Mouse (Mus musculus) ovary, postnatal 10 days (tissue): Measurements from ENCODE around the gene Chtop.
A peak's percentile ranks its signal among the peaks of the same experiment; 100 is the strongest.

Experiments used
- DNase-seq: peaks from one replicate; pipeline ENCODE4 v3.0.0; 2022; ENCODE audit warnings: low spot score

The Chtop gene

GRCm38 (mm10) chr3:90509747-90510123 is 437 bp upstream of the Chtop start:
- DNase-seq = no peak

- no peak for DNase-seq
Observed at GRCm38 (mm10) chr3:90508287-90508949, 880 bp downstream of the Chtop start.

- DNase-seq = no peak
Observed at GRCm38 (mm10) chr3:90506362-90506761, 2.9 kb downstream of the Chtop start.

GRCm38 (mm10) chr3:90505216-90505615 is 4.1 kb downstream of the Chtop start:
- no peak for DNase-seq

- DNase-seq = no peak
Observed at GRCm38 (mm10) chr3:90503444-90503843, 5.9 kb downstream of the Chtop start.

GRCm38 (mm10) chr3:90497597-90497996 is 11.7 kb downstream of the Chtop start:
- DNase-seq = no peak

- DNase-seq = no peak
Observed at GRCm38 (mm10) chr3:90495850-90496525, 13.3 kb downstream of the Chtop start.

- no peak for DNase-seq
Observed at GRCm38 (mm10) chr3:90493831-90494540, 15.3 kb downstream of the Chtop start.

GRCm38 (mm10) chr3:90491350-90491749 is 17.9 kb downstream of the Chtop start:
- no peak for DNase-seq

- DNase-seq = peak; percentile 88
Observed at GRCm38 (mm10) chr3:90490696-90491256, 18.5 kb downstream of the Chtop start, which contains the start of gene Snapin. Gene Snapin (minus strand): TSS chr3:90491033.

- DNase-seq = no peak
Observed at GRCm38 (mm10) chr3:90488576-90488975, 20.7 kb downstream of the Chtop start.

GRCm38 (mm10) chr3:90486998-90487397 is 22.3 kb downstream of the Chtop start:
- no peak for DNase-seq

GRCm38 (mm10) chr3:90475831-90476611 is 33.3 kb downstream of the Chtop start, which contains the start of gene Ilf2:
Gene Ilf2 (plus strand): TSS chr3:90476126.
- peak; percentile 90 for DNase-seq

- DNase-seq = no peak
Observed at GRCm38 (mm10) chr3:90475151-90475830, 34.0 kb downstream of the Chtop start.

- DNase-seq = no peak
Observed at GRCm38 (mm10) chr3:90472213-90472612, 37.1 kb downstream of the Chtop start.

GRCm38 (mm10) chr3:90467618-90468300 is 41.5 kb downstream of the Chtop start:
- DNase-seq = no peak

- DNase-seq = peak; percentile 33
Observed at GRCm38 (mm10) chr3:90466311-90466766, 43.0 kb downstream of the Chtop start.

GRCm38 (mm10) chr3:90465686-90466310 is 43.5 kb downstream of the Chtop start, which contains the start of gene Npr1:
Gene Npr1 (minus strand): TSS chr3:90465866.
- DNase-seq = peak; percentile 21

- peak; percentile 41 for DNase-seq
Observed at GRCm38 (mm10) chr3:90465081-90465685, 44.1 kb downstream of the Chtop start.
